9 mouse cellular contexts compared by ENCODE assay signal in the genomic region with DNA sequence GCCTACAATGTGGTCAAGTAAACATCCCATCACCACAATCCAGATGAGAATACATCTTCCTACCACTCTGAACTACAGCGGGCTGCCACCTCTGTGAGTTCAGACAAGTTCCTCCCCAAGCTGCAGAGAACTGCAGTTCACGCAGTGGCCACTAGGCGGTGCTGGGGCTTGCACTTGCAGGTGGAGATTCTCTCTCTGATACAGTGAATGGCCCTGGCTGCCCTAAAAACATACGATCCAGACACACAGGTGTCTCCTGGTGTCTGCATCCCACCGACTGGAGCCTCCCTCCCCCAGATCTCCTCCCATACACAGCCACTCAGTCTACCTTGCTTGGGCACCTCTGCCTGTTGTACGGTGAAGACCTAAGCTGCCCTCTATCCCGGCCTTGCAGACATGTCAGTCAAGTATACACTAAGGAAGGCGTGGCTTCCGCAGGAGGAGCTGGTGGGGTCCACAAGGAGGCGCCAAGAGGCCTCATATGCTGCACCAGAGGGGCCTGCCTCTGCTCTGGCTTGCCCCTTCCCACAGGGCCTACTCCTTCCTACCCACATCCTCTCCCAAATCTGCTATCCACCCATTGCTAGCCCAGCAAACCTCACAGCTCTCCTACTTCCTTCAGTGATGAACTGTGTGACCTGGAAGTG. TPM values are rescaled to one million over a fixed set of nuclear protein-coding genes. Genes with fewer than 3 reads are reported as not detected.
DNase-seq lines count a peak whose midpoint lies in the region; ATAC-seq and TF ChIP-seq lines count a peak whose summit lies in the region.
"Had no signal": no experiment of that assay in that cellular context is flagged by ENCODE, and none has a peak within 500 bp of the region (broad histone marks: within the 10 kb centered on the region; RNA-seq: fewer than 3 reads in every experiment).

No protein-coding gene starts in this region.

- no peaks in the 10 kb centered on the region for H3K9me3 ChIP-seq in forebrain, embryonic 11.5 days (ENCODE audit: control insufficient read depth, low read length)
- H3K9me3 ChIP-seq in heart, embryonic 16.5 days (replicated peaks; ENCODE audit: control insufficient read depth, low read length): no peaks in the 10 kb centered on the region
- H3K9me3 ChIP-seq in liver, embryonic 14.5 days (ENCODE audit: control insufficient read depth, low read length): no peaks in the 10 kb centered on the region
- no peaks in the 10 kb centered on the region for H3K9me3 ChIP-seq in neural tube, embryonic 11.5 days (ENCODE audit: control insufficient read depth, low read length)
- H3K9me3 ChIP-seq in stomach, embryonic 16.5 days (replicated peaks; ENCODE audit: control insufficient read depth, low read length): no peaks in the 10 kb centered on the region

- DNase-seq in c-Kit-positive CD71-negative TER-119-negative erythroid progenitor cells, embryonic 14.5 days (ENCODE audit: low read depth): peak; percentile 86
- DNase-seq in forebrain, embryonic 11.5 days (ENCODE audit: low spot score): peak; percentile 96
- peak; percentile 91 to 96 for DNase-seq in kidney, postnatal 25 days
- DNase-seq in liver, embryonic 14.5 days (ENCODE audit: low read depth in 3 of 3, low spot score in 3 of 3): peak; percentile 35 to 57 (median 45)
- peak; percentile 92 for DNase-seq in neural tube, embryonic 11.5 days (ENCODE audit: low spot score)

- peak; percentile 91 for ATAC-seq in CD4-positive, CD25-positive, alpha-beta regulatory T cell, adult 4 months
- ATAC-seq in forebrain, embryonic 11.5 days (replicated peaks; ENCODE audit: low FRiP score): peak; percentile 86
- ATAC-seq in heart, embryonic 16.5 days (replicated peaks; ENCODE audit: extremely low read depth, insufficient read depth, low FRiP score): peak; percentile 79
- ATAC-seq in liver, embryonic 14.5 days (ENCODE audit: insufficient read depth): peak; percentile 52
- peak; percentile 87 for ATAC-seq in neural tube, embryonic 11.5 days (ENCODE audit: insufficient read depth, low FRiP score, low TSS enrichment)
- peak; percentile 56 for ATAC-seq in stomach, embryonic 16.5 days (ENCODE audit: insufficient read depth, low FRiP score)

- no peaks in the 10 kb centered on the region; the same call in 1 of the 2 replicates for H3K36me3 ChIP-seq in forebrain, embryonic 11.5 days (ENCODE audit: control insufficient read depth, insufficient read depth, low read length)
- H3K36me3 ChIP-seq in heart, embryonic 16.5 days (ENCODE audit: control insufficient read depth, insufficient read depth): peaks cover 40% of the 10 kb centered on the region
- no peaks in the 10 kb centered on the region for H3K36me3 ChIP-seq in liver, embryonic 14.5 days (replicated peaks; ENCODE audit: control insufficient read depth, insufficient read depth, low read depth)
- peaks cover 20% of the 10 kb centered on the region for H3K36me3 ChIP-seq in neural tube, embryonic 11.5 days (ENCODE audit: control insufficient read depth, insufficient read depth, low read length)
- peaks cover 17% of the 10 kb centered on the region for H3K36me3 ChIP-seq in stomach, embryonic 16.5 days (ENCODE audit: control insufficient read depth, insufficient read depth, low read length)

- 3% methylated on average over 10 of the region's 10 CpGs for WGBS in forebrain, embryonic 11.5 days
- 8% methylated on average over 10 of the region's 10 CpGs for WGBS in heart, embryonic 16.5 days
- WGBS in liver, embryonic 14.5 days (ENCODE audit: insufficient replicate concordance): 2% methylated on average over 10 of the region's 10 CpGs
- WGBS in neural tube, embryonic 11.5 days: 6% methylated on average over 10 of the region's 10 CpGs
- 7% methylated on average over 10 of the region's 10 CpGs for WGBS in stomach, embryonic 16.5 days

- H3K9ac ChIP-seq in forebrain, embryonic 11.5 days (ENCODE audit: low read length): 0 out of 2 replicates have a peak overlapping the region, but pooled peaks have one; percentile 6
- no peak overlapping the region; the same call in 1 of the 2 replicates for H3K9ac ChIP-seq in heart, embryonic 16.5 days (ENCODE audit: low read length)
- H3K9ac ChIP-seq in liver, embryonic 14.5 days (replicated peaks): no peak overlapping the region
- H3K9ac ChIP-seq in neural tube, embryonic 11.5 days (ENCODE audit: low read length): no peak overlapping the region; the same call in 1 of the 2 replicates
- peak overlapping the region; percentile 26; the same call in 1 of the 2 replicates for H3K9ac ChIP-seq in stomach, embryonic 16.5 days (ENCODE audit: low read length)

- TF ChIP-seq CTCF in liver, embryonic 14.5 days (IDR thresholded peaks at IDR 0.05; ENCODE audit: low read depth): peak; percentile 96

- 0 out of 2 replicates have a peak, but pooled peaks cover 3% of the 10 kb centered on the region for H3K4me1 ChIP-seq in forebrain, embryonic 11.5 days (replicated peaks; ENCODE audit: control insufficient read depth, insufficient read depth, low read length)
- peaks cover 10% of the 10 kb centered on the region for H3K4me1 ChIP-seq in heart, embryonic 16.5 days (ENCODE audit: control insufficient read depth, insufficient read depth, low read length)
- no peaks in the 10 kb centered on the region for H3K4me1 ChIP-seq in liver, embryonic 14.5 days (replicated peaks; ENCODE audit: control insufficient read depth in 2 of 2, insufficient read depth in 2 of 2, low read length in 1 of 2)
- H3K4me1 ChIP-seq in neural tube, embryonic 11.5 days (ENCODE audit: control insufficient read depth, insufficient read depth, low read length): no peaks in the 10 kb centered on the region; the same call in 1 of the 2 replicates
- peaks cover 33% of the 10 kb centered on the region for H3K4me1 ChIP-seq in stomach, embryonic 16.5 days (ENCODE audit: control insufficient read depth, insufficient read depth, low read length)

- H3K27ac ChIP-seq in forebrain, embryonic 11.5 days (ENCODE audit: low read depth, low read length): no peak overlapping the region
- peak overlapping the region; percentile 62 for H3K27ac ChIP-seq in heart, embryonic 16.5 days (ENCODE audit: low read length)
- no peak overlapping the region for H3K27ac ChIP-seq in liver, embryonic 14.5 days
- H3K27ac ChIP-seq in neural tube, embryonic 11.5 days (ENCODE audit: low read depth, low read length): no peak overlapping the region
- peak overlapping the region; percentile 56 for H3K27ac ChIP-seq in stomach, embryonic 16.5 days (ENCODE audit: low read length)

- H3K4me2 ChIP-seq in forebrain, embryonic 11.5 days (ENCODE audit: low read depth, low read length, severe bottlenecking): peak overlapping the region; percentile 31; the same call in 1 of the 2 replicates
- H3K4me2 ChIP-seq in heart, embryonic 16.5 days (ENCODE audit: low read depth, low read length): 0 out of 2 replicates have a peak overlapping the region, but pooled peaks have one; percentile 14
- H3K4me2 ChIP-seq in liver, embryonic 14.5 days (ENCODE audit: low read depth): peak overlapping the region; percentile 15; the same call in 1 of the 2 replicates
- peak overlapping the region; percentile 16; the same call in 1 of the 2 replicates for H3K4me2 ChIP-seq in neural tube, embryonic 11.5 days (ENCODE audit: low read depth)
- H3K4me2 ChIP-seq in stomach, embryonic 16.5 days (ENCODE audit: low read depth, low read length): 0 out of 2 replicates have a peak overlapping the region, but pooled peaks have one; percentile 27

- TF ChIP-seq EP300 in liver, embryonic 14.5 days (IDR thresholded peaks at IDR 0.05; ENCODE audit: low read depth): no peak

- H3K4me3 ChIP-seq in forebrain, embryonic 11.5 days (ENCODE audit: low read depth, low read length): no peak overlapping the region
- H3K4me3 ChIP-seq in heart, embryonic 16.5 days (ENCODE audit: low read length): no peak overlapping the region
- no peak overlapping the region for H3K4me3 ChIP-seq in liver, embryonic 14.5 days (ENCODE audit: insufficient read depth in 1 of 2, low read depth in 2 of 2, low read length in 2 of 2)
- H3K4me3 ChIP-seq in neural tube, embryonic 11.5 days (ENCODE audit: low read depth, low read length): no peak overlapping the region
- H3K4me3 ChIP-seq in stomach, embryonic 16.5 days (replicated peaks; ENCODE audit: low read length): no peak overlapping the region
- H3K4me3 ChIP-seq: erythroblast, embryonic 14.5 days had no signal

- no peaks in the 10 kb centered on the region for H3K27me3 ChIP-seq in forebrain, embryonic 11.5 days (ENCODE audit: control insufficient read depth, insufficient read depth, low read length)
- no peaks in the 10 kb centered on the region for H3K27me3 ChIP-seq in heart, embryonic 16.5 days (ENCODE audit: control insufficient read depth, insufficient read depth, low read length)
- no peaks in the 10 kb centered on the region for H3K27me3 ChIP-seq in liver, embryonic 14.5 days (ENCODE audit: control insufficient read depth, insufficient read depth, low read length)
- H3K27me3 ChIP-seq in neural tube, embryonic 11.5 days (ENCODE audit: control insufficient read depth, insufficient read depth, low read length): no peaks in the 10 kb centered on the region
- H3K27me3 ChIP-seq in stomach, embryonic 16.5 days (ENCODE audit: control insufficient read depth, insufficient read depth, low read length): no peaks in the 10 kb centered on the region

RNA-seq across cellular contexts. Expression of a gene that starts 11.0 kb away (rescaled TPM):
- 100 to 1,000 TPM in 1 of 2 experiments, 10 to 100 TPM in 1; 85.2 to 140 TPM for polyA plus RNA-seq in CD4-positive, CD25-positive, alpha-beta regulatory T cell, adult 4 months (2017; shearing (Covaris generic))
- not detected in 2 replicates for polyA plus RNA-seq in forebrain, embryonic 11.5 days (2014; fragmentation: Nextera tagmentation; extraction: Ambion mirVana)
- polyA plus RNA-seq in heart, embryonic 16.5 days (2015; fragmentation: Nextera tagmentation; extraction: Ambion mirVana): 1.7 and 3.1 TPM in 2 replicates
- polyA plus RNA-seq in liver, embryonic 14.5 days (2012; rRNA removed): 0.21 and 0.64 TPM in 2 replicates
- polyA plus RNA-seq in liver, embryonic 14.5 days (2014; fragmentation: Nextera tagmentation; extraction: Ambion mirVana): 0.83 and 1.0 TPM in 2 replicates
- not detected in 2 replicates for polyA plus RNA-seq in neural tube, embryonic 11.5 days (2014; fragmentation: Nextera tagmentation; extraction: Ambion mirVana)
- polyA plus RNA-seq in stomach, embryonic 16.5 days (2015; fragmentation: Nextera tagmentation; extraction: Ambion mirVana): 0.70 and 1.0 TPM in 2 replicates
- polyA plus RNA-seq: erythroblast, embryonic 14.5 days had no signal

RNA-seq across cellular contexts. Expression of a gene that starts 46.6 kb away (rescaled TPM):
- polyA plus RNA-seq in CD4-positive, CD25-positive, alpha-beta regulatory T cell, adult 4 months (2017; shearing (Covaris generic)): 10 to 100 TPM; 10.4 to 12.7 TPM
- polyA plus RNA-seq in forebrain, embryonic 11.5 days (2014; fragmentation: Nextera tagmentation; extraction: Ambion mirVana): 3.3 and 3.6 TPM in 2 replicates
- 4.1 and 4.3 TPM in 2 replicates for polyA plus RNA-seq in heart, embryonic 16.5 days (2015; fragmentation: Nextera tagmentation; extraction: Ambion mirVana)
- polyA plus RNA-seq in liver, embryonic 14.5 days (2012; rRNA removed): 0.20 and 0.31 TPM in 2 replicates
- polyA plus RNA-seq in liver, embryonic 14.5 days (2014; fragmentation: Nextera tagmentation; extraction: Ambion mirVana): 0.04 and 0.09 TPM in 2 replicates
- 5.3 and 5.9 TPM in 2 replicates for polyA plus RNA-seq in neural tube, embryonic 11.5 days (2014; fragmentation: Nextera tagmentation; extraction: Ambion mirVana)
- polyA plus RNA-seq in stomach, embryonic 16.5 days (2015; fragmentation: Nextera tagmentation; extraction: Ambion mirVana): 7.2 and 7.4 TPM in 2 replicates

Comparison
In these comparisons a context has a peak if more than half of its experiments do, and no peak if none do; other contexts are left out.
1. DNase-seq: peak in every context shown above with its lines; median percentile 96 in forebrain, embryonic 11.5 days; 94 in kidney, postnatal 25 days; 92 in neural tube, embryonic 11.5 days; 86 in c-Kit-positive CD71-negative TER-119-negative erythroid progenitor cells, embryonic 14.5 days; 45 in liver, embryonic 14.5 days.
2. H3K27ac ChIP-seq: peak in heart, embryonic 16.5 days (single experiment) and stomach, embryonic 16.5 days (single experiment); none in forebrain, embryonic 11.5 days (single experiment), liver, embryonic 14.5 days (single experiment) and neural tube, embryonic 11.5 days (single experiment).
3. H3K9ac ChIP-seq: peak in forebrain, embryonic 11.5 days (single experiment) and stomach, embryonic 16.5 days (single experiment); none in heart, embryonic 16.5 days (single experiment), liver, embryonic 14.5 days (single experiment) and neural tube, embryonic 11.5 days (single experiment).
4. RNA of a gene that starts 11.0 kb away (polyA plus RNA-seq): 85.2 to 140 TPM in CD4-positive, CD25-positive, alpha-beta regulatory T cell, adult 4 months; 1.7 to 3.1 TPM in heart, embryonic 16.5 days, 0.21 to 1.0 TPM in liver, embryonic 14.5 days, 0.70 to 1.0 TPM in stomach, embryonic 16.5 days, not detected in forebrain, embryonic 11.5 days and not detected in neural tube, embryonic 11.5 days; every median in the first group is over 10 times any median in the second.
5. Peak in every context shown above with its lines, with median percentiles within 50 percentile points of each other: ATAC-seq and H3K4me2 ChIP-seq.